Mouse (Mus musculus) spleen, postnatal 36 days (tissue): ENCODE measurements around the gene Engase.

ENCODE experiments used
- DNase-seq, 2 experiments: peaks; one replicate each; pipeline ENCODE4 v3.0.0; 2022; ENCODE audit warnings: low spot score in 2 of 2, mixed read lengths in 1 of 2

Engase gene

GRCm38 (mm10) chr11:118523496-118524145 lies 47.0 kb downstream of the Engase start:
- no peak for DNase-seq

DNA sequence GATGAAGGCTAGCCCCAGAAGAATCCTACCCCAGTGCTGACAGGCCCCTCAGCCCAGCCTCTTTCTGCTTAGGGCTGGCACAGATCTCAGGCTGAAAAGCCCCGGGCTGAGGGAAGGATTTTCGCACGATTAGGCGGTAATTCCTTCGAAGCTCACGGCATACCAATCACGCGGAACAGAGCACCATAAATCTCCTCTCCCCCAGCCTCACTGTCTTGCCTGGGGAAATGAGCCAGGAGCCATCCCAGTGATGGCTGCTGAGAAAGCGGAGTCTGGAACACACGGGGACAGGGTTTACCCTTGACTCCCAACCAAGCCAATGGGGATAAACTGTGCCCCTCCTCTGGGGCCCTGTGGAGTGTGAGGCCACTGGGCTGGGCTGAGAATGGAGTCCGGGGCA lies 48.4 kb downstream of the Engase start:
- no peak for DNase-seq

DNA sequence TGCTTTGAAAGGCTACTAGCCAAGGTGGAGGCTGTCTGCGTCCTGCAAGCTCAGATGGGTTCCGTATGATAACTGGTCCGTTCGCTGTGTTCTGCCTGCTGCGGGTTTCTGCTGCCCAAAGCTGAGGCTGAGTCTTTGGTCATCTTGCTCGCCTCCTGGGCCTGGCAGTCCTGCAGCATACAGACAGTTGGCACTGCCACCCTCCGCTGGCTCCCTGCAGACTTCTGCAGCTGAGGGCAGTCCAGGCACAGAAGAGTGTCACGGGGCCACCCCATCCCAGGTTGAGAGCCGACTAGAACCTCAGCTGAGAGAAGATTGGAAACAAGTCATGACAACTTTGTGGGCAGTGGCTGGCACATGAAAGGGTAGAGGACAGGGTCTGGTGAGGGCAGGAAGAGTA lies 52.1 kb downstream of the Engase start:
- DNase-seq = no peak

DNA sequence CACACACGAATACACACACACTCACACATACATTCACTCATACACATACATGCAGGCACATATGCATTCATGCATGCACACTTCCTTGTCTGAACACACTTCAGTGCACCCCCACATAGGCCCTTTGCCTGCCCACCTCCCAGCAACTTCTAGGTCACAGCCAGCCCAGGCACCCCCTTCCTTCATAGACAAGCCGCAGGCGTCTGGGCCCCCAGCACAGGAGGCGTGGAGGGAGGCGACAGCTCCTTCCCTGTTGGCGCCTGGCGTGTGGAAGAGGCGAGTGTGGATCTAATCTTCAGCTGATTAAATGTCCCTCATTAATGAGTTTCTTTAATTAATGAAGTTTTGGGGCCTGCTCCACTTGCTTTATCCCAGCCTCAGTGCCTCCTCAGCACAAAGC lies 53.7 kb downstream of the Engase start:
- DNase-seq = no peak

GRCm38 (mm10) chr11:118534382-118535092 lies 57.9 kb downstream of the Engase start:
- no peak for DNase-seq

DNA sequence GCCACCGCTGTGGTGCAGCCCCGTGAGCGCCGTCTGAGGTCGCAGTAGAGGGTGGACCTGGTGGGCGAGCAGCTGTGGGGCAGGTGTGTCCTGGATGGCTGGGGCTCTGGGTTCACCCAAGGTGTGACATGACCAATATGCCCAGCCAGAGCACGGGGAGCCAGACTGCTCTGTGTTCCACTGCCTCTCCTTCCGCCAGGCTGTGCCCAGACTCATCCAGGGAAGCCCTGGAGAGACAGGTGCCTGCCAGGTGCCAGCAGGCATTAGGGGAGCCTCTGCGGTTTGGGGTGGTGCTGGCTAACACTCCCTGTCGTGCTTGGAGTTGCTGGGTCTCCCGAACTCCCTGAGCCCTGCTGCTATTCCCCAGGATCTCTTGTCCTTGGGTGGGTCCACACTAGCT lies 61.4 kb downstream of the Engase start:
- no peak for DNase-seq
